Mouse (Mus musculus) intestine, embryonic 16.5 days (tissue): Measurements from ENCODE around the gene Akip1. TPM values are rescaled to one million over a fixed set of nuclear protein-coding genes. Genes with fewer than 3 reads are reported as not detected.

Experiments used
- ATAC-seq: fragments of 200-750 bp; cut with Nextera tagmentation; 2 replicates; pipeline ENCODE4 v1.8.0; 2017; ENCODE audit warnings: moderate TSS enrichment, moderate library complexity
- H3K27ac ChIP-seq: fragments of 300-500 bp; sonication (generic); 2 replicates; pipeline ENCODE4 v1.5.1; 2014; ENCODE audit warnings: mild to moderate bottlenecking, low read length
- H3K27me3 ChIP-seq: fragments of 300-500 bp; sonication (generic); replicated peaks from 2 replicates; pipeline ENCODE4 v1.6.1; 2014; ENCODE audit warnings: low read length, control low read depth, mixed read lengths; ENCODE audit not compliant: control insufficient read depth, insufficient read depth
- H3K36me3 ChIP-seq: fragments of 300-500 bp; sonication (generic); 2 replicates; pipeline ENCODE4 v1.6.1; 2014; ENCODE audit warnings: low read length, control low read depth; ENCODE audit not compliant: control insufficient read depth, insufficient read depth
- H3K4me1 ChIP-seq: fragments of 300-500 bp; sonication (generic); 2 replicates; pipeline ENCODE4 v1.6.1; 2014; ENCODE audit warnings: low read length, control low read depth, mixed read lengths; ENCODE audit not compliant: control insufficient read depth, insufficient read depth
- H3K4me2 ChIP-seq: fragments of 300-500 bp; sonication (generic); 2 replicates; pipeline ENCODE4 v1.6.1; 2014; ENCODE audit warnings: low read depth, low read length, control low read depth
- H3K4me3 ChIP-seq: fragments of 300-500 bp; sonication (generic); 2 replicates; pipeline ENCODE4 v1.5.1; 2014; ENCODE audit warnings: mild to moderate bottlenecking, low read length
- H3K9ac ChIP-seq: fragments of 300-500 bp; sonication (generic); 2 replicates; pipeline ENCODE4 v1.6.1; 2014; ENCODE audit warnings: low read depth, low read length
- H3K9me3 ChIP-seq: fragments of 300-500 bp; sonication (generic); 2 replicates; pipeline ENCODE4 v1.6.1; 2016; ENCODE audit warnings: low read length, control low read depth; ENCODE audit not compliant: control insufficient read depth
- WGBS: fragments of 180-500 bp; shearing (Covaris S2); extraction: QIAGEN DNeasy Blood & Tissue Kit; methylation state at CpG from one replicate; pipeline ENCODE4 v1.1.7; 2014; 5-methylcytosine and 5-hydroxymethylcytosine counted together
- polyA plus RNA-seq: library from polyadenylated mRNA; unstranded; fragments of >200 nt; fragmentation: Nextera tagmentation; extraction: Ambion mirVana; gene quantifications from 2 replicates; pipeline ENCODE4 v1.2.1, GENCODE M21; 2015

The Akip1 gene
- polyA plus RNA-seq, 1 experiment from 2014 or later = 40.9 TPM

DNA sequence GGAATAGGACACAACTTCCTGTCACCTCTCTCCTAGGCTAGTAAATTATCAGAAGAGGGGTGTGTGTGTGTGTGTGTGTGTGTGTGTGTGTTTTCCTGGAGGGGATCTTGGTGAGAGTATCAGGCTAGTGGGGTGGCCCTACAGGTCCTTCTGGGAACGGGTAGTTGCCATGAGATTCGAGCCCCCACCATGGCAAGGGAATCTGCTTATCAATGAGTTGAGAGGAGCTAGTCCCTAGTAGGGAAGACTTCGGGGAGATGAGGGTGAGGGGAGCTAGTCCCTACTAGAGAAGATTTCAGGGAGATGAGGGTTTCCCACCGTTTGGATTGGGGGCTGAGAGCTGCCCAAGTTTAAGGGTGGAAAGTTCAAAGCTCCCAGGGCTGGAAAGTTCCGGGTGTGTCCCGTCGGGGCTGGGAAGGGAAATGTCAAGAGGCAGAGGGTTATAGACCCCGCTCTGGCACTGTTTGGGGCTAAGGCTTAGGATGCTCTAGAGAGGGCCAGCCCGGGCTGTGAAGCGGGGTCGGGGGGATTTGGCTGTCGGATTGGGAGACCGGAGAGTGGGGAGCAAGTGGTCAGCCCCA lies 48.0 kb downstream of the Akip1 start:
- no peak; the same call in none of the 2 replicates for ATAC-seq
- Histone ChIP-seq H3K36me3 (no peaks in the 10 kb centered on the region; the same call in 1 of the 2 replicates), H3K4me3 (peak overlapping the region; percentile 91), H3K27ac (peak overlapping the region; percentile 87), H3K4me1 (no peaks in the 10 kb centered on the region), H3K9ac (peak overlapping the region; percentile 96), H3K4me2 (peak overlapping the region; percentile 88), H3K27me3 (no peaks in the 10 kb centered on the region), H3K9me3 (no peaks in the 10 kb centered on the region)
- 4% methylated on average over 13 of the region's 13 CpGs for WGBS

DNA sequence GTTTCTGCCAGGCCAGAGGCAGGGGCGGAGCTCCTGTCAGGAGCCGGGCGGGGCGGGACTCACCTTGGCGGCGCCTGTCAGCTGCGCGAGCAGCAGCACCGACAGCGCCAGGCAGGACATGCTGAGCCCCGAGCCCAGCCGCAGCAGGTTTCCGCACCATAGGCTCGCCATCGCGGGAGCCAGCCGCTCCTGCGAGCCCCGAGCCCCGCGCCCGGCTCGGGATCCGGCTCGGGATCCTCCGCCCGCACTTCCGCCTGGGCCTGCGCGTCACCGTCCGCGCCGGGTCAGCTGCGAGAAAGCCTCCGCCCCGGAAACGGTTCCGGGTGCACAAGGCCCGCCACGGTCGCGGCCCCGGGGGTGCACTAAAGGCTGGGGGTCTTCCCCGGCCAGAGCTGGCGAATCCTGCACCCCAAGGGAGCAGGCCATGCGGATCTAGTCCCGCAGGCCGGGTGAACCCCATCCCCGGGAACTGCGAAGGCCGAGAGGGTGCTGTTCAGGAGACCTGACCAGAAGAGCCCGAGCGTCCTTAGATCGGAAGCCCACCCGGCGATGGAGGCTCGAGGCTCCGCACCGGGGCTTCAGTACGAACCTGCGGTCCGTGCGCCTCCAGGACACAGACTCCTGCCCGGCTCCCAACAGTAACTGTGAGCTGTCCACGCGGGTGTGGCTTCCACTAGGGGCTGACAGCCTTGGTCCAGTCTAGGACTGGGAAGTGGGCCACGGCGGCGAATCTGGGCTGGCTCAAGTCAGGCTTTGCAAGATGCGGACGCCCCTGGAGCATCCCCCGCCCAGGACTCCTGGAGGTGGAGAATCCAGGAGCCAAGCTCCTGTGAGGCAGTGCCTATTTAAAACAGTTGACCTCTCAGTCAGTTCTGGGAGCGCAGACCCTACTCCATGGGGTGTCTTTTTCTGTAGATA lies 48.8 kb downstream of the Akip1 start, which contains the start of gene Tmem9b:
Gene Tmem9b, minus strand, starts transcription at position 868 of the 918 bp plus-strand sequence.
- Histone ChIP-seq H3K9me3 (no peaks in the 10 kb centered on the region), H3K4me2 (peak within 1 kb of the TSS; percentile 88), H3K36me3 (no peaks in the 10 kb centered on the region), H3K4me3 (peak within 1 kb of the TSS; percentile 91), H3K27ac (peak within 1 kb of the TSS; percentile 87), H3K27me3 (no peaks in the 10 kb centered on the region), H3K4me1 (no peaks in the 10 kb centered on the region), H3K9ac (peak within 1 kb of the TSS; percentile 96)
- under 1% methylated on average over 74 of the region's 74 CpGs for WGBS
- peak; percentile 95 for ATAC-seq

DNA sequence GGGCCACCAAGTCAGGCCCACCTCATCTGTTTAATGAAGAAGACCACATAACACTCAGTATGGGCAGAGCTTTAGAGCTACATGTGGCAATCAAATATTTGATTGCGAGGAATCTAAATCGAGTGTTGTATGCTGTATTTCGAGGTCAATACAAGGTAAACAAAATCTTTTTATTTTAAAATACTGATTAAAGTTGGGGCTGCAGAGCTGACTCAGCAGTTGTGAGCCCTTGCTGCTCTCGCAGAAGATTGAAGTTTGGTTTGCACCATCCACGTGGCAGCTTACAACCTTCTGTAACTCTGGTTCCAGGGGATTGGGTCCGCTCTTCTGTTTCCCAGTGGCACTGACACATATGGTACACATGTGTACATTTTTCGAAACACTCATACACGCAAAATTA lies 50.5 kb downstream of the Akip1 start:
- H3K9ac ChIP-seq = no peak overlapping the region
- no peak overlapping the region for H3K27ac ChIP-seq
- H3K4me1 ChIP-seq = no peaks in the 10 kb centered on the region
- ATAC-seq = no peak
- no peaks in the 10 kb centered on the region for H3K36me3 ChIP-seq
- H3K4me2 ChIP-seq = no peak overlapping the region
- no peaks in the 10 kb centered on the region for H3K27me3 ChIP-seq
- H3K4me3 ChIP-seq = no peak overlapping the region
- WGBS = 92% methylated on average over 8 of the region's 8 CpGs
- H3K9me3 ChIP-seq = no peaks in the 10 kb centered on the region

DNA sequence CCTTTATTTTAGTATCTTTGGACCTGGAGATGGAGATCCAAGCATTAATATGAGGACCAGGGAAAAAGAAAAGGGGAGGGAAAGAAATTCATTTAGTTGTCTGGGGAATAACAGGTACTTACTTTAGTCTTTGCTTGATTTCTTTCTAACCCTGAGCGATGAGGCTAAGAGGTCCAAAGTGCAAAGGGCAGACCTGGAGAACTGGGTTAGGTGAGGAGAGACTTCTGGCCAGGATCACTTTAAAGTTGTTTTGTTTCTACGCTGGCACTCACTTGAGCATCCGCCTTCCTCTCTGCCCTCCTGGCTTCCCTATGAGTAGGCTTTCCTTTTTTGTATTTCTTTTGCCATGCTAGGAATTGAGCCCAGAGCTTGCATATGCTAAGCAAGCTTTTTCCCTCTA lies 52.8 kb downstream of the Akip1 start:
- Histone ChIP-seq H3K27me3 (no peaks in the 10 kb centered on the region), H3K27ac (no peak overlapping the region), H3K9ac (no peak overlapping the region), H3K4me3 (no peak overlapping the region), H3K4me1 (no peaks in the 10 kb centered on the region), H3K9me3 (no peaks in the 10 kb centered on the region), H3K36me3 (no peaks in the 10 kb centered on the region), H3K4me2 (no peak overlapping the region)
- 86% methylated on average over 3 of the region's 3 CpGs for WGBS
- no peak for ATAC-seq

Other genes with a start within 250 kb of the Akip1 start
- gene Trim66, start 195.6 kb upstream of the Akip1 start, polyA plus RNA-seq = 0.01 TPM in 1 of 2 replicates, not detected in the other
- 115 and 131 TPM in 2 replicates for gene Rpl27a, start 184.5 kb upstream of the Akip1 start, polyA plus RNA-seq
- 66.9 and 71.9 TPM in 2 replicates for gene St5, start 85 bp upstream of the Akip1 start, polyA plus RNA-seq
- gene BC051019, start 20.2 kb downstream of the Akip1 start, polyA plus RNA-seq = 0.13 TPM in 1 of 2 replicates, not detected in the other
- gene Ascl3, start 28.0 kb downstream of the Akip1 start, polyA plus RNA-seq = 0.33 and 0.61 TPM in 2 replicates
- gene Tmem9b, start 49.2 kb downstream of the Akip1 start, polyA plus RNA-seq = 80.7 and 86.1 TPM in 2 replicates
- 0.39 and 0.80 TPM in 2 replicates for gene Nrip3, start 78.3 kb downstream of the Akip1 start, polyA plus RNA-seq
- gene Scube2, start 162.0 kb downstream of the Akip1 start, polyA plus RNA-seq = 2.5 and 2.9 TPM in 2 replicates